Mouse (Mus musculus) bone marrow, adult 2 months (tissue): Measurements from ENCODE around the gene Hyal4. TPM values are rescaled to one million over a fixed set of nuclear protein-coding genes. Genes with fewer than 3 reads are reported as not detected.

Experiments
- H3K27ac ChIP-seq: fragments of 200-500 bp; 2 replicates; pipeline ENCODE4 v1.5.1; 2012; ENCODE audit warnings: low read depth, mild to moderate bottlenecking, control low read depth, inconsistent platforms, low read length; ENCODE audit not compliant: control insufficient read depth, poor library complexity, insufficient read depth
- H3K4me1 ChIP-seq: fragments of 200-500 bp; 2 replicates; pipeline ENCODE4 v1.6.1; 2011; ENCODE audit warnings: low read length; ENCODE audit not compliant: control insufficient read depth, insufficient read depth
- H3K4me3 ChIP-seq: fragments of 200-500 bp; replicated peaks from 2 replicates; pipeline ENCODE3; 2011; ENCODE audit warnings: mild to moderate bottlenecking, low read depth, low read length, control low read depth; ENCODE audit not compliant: control insufficient read depth
- CTCF ChIP-seq: fragments of 200-500 bp; IDR thresholded peaks from 2 replicates; pipeline ENCODE4 v1.5.1; 2011; ENCODE audit warnings: low read length, control low read depth; ENCODE audit not compliant: control insufficient read depth, insufficient read depth
- POLR2A ChIP-seq: fragments of 200-500 bp; IDR thresholded peaks from 2 replicates; pipeline ENCODE4 v1.6.1; 2011; ENCODE audit warnings: low read depth, mild to moderate bottlenecking, control low read depth, low read length, borderline replicate concordance; ENCODE audit not compliant: control insufficient read depth
- WGBS: fragments of 180-500 bp; shearing (Covaris S2); methylation state at CpG from one replicate; pipeline ENCODE4 v1.1.7; 2018; 5-methylcytosine and 5-hydroxymethylcytosine counted together
- polyA plus RNA-seq: library from polyadenylated mRNA; stranded (reverse); fragments of >200 nt; gene quantifications from 2 replicates; pipeline ENCODE4 v1.2.4, GENCODE M21; 2011; ENCODE audit warnings: low replicate concordance; ENCODE audit not compliant: missing spikeins, insufficient read depth, insufficient read length

Hyal4 gene
- polyA plus RNA-seq, 1 experiment: not detected

DNA sequence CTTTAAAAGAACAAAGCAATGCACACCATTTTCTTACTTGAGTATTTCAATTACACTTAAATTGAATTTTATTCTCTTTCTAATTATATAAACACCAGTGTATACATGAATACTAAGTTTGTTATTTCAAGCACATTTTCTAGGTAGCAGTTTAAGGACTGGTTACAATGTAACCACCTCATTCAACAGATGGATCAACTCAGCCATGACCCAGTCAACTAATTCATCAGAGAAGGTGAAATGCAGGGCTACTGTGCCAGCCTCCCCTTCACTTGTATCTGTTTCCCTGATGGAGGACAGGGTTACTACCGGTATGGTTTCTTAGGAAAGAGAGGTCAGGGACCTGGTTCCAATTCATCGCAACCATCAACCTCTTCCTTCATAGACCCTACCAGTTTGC, 18.1 kb downstream of the Hyal4 start:
- TF ChIP-seq CTCF (no peak), POLR2A (no peak)
- Histone ChIP-seq H3K27ac (no peak overlapping the region), H3K4me3 (no peak overlapping the region), H3K4me1 (no peaks in the 10 kb centered on the region)
- WGBS: 84% methylated on average over 2 of the region's 2 CpGs

DNA sequence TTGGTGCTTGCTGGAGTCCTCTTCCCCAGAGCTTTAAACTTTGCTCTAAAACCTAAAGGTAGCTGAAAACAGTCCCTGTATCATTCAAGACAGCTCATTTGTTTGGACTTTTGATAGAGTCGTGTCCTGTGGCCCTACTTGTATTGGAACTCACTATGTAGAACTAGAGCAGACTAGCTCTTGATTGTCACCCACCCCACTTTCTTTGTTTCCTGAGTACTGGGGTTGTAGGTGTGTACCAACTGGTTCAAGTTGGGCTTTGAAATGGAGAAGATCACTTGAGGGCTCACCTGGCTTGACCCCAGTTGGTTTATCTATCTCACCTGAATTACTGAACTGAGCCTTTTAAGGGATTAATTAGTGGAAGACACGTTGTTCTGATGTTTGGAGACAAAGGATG, 31.1 kb downstream of the Hyal4 start:
- Histone ChIP-seq H3K4me1 (no peaks in the 10 kb centered on the region), H3K4me3 (no peak overlapping the region), H3K27ac (no peak overlapping the region)
- 58% methylated on average over 2 of the region's 2 CpGs for WGBS
- TF ChIP-seq CTCF (no peak), POLR2A (no peak)

GRCm38 (mm10) chr6:24790888-24791287, 42.8 kb downstream of the Hyal4 start, which contains the start of gene Spam1:
Gene Spam1 (plus strand): TSS chr6:24791188.
- Histone ChIP-seq H3K4me3 (no peak within 1 kb of the TSS), H3K27ac (no peak within 1 kb of the TSS), H3K4me1 (no peaks in the 10 kb centered on the region)
- TF ChIP-seq POLR2A: no peak
- TF ChIP-seq CTCF: no peak

Other genes with a start within 250 kb of the Hyal4 start
- not detected in 2 replicates for gene Iqub, start 233.3 kb upstream of the Hyal4 start, polyA plus RNA-seq
- gene Ndufa5, start 220.3 kb upstream of the Hyal4 start, polyA plus RNA-seq: 118 and 221 TPM in 2 replicates
- gene Asb15, start 220.2 kb upstream of the Hyal4 start, polyA plus RNA-seq: 0.70 TPM in 1 of 2 replicates, not detected in the other
- gene Lmod2, start 150.6 kb upstream of the Hyal4 start, polyA plus RNA-seq: 1.8 TPM in 1 of 2 replicates, not detected in the other
- gene Wasl, start 83.3 kb upstream of the Hyal4 start, polyA plus RNA-seq: 4.0 and 14.5 TPM in 2 replicates
- not detected in 2 replicates for gene Hyal6, start 15.1 kb upstream of the Hyal4 start, polyA plus RNA-seq
- not detected in 2 replicates for gene Spam1, start 42.9 kb downstream of the Hyal4 start, polyA plus RNA-seq
- not detected in 2 replicates for gene Hyal5, start 109.7 kb downstream of the Hyal4 start, polyA plus RNA-seq
- gene Tmem229a, start 208.0 kb downstream of the Hyal4 start, polyA plus RNA-seq: 0.30 TPM in 1 of 2 replicates, not detected in the other